Mouse (Mus musculus) thymus, postnatal 36 days (tissue): ENCODE data around the gene 1700024G13Rik.

Experiments used
- DNase-seq, 2 experiments: peaks; one replicate each; pipeline ENCODE4 v3.0.0; 2022; ENCODE audit warnings: mixed read lengths in 2 of 2

1700024G13Rik gene

DNA sequence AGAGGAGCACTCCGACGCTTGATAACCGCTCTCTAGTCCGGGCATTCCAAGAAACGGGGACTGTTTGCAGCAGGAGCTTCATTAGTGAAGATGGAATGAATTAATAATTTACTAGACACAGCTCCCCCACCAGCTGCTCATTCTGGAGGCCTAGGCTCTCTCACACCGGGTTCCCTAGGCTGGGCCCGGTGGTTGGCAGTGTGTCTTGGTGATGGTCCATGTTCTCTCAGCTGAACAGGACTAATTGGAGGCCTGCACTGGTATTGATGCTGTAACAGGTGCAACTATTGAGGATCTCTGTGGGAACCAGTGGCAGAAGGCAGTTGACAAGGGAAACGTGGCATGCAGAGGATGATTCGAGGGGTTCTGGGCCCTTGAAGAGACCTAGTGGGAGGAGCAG, 60.8 kb downstream of the 1700024G13Rik start:
- no peak for DNase-seq
